Mouse (Mus musculus): ENCODE results near the gene Ankrd54. TPM values are rescaled to one million over a fixed set of nuclear protein-coding genes. Genes with fewer than 3 reads are reported as not detected.
"Not testable (repeated sequence)": the region's sequence is repeated elsewhere in the genome, so short reads cannot be mapped to it uniquely, and the experiment has no call there.

The Ankrd54 gene
- polyA plus RNA-seq, 1 experiment, result 50.8 TPM

DNA sequence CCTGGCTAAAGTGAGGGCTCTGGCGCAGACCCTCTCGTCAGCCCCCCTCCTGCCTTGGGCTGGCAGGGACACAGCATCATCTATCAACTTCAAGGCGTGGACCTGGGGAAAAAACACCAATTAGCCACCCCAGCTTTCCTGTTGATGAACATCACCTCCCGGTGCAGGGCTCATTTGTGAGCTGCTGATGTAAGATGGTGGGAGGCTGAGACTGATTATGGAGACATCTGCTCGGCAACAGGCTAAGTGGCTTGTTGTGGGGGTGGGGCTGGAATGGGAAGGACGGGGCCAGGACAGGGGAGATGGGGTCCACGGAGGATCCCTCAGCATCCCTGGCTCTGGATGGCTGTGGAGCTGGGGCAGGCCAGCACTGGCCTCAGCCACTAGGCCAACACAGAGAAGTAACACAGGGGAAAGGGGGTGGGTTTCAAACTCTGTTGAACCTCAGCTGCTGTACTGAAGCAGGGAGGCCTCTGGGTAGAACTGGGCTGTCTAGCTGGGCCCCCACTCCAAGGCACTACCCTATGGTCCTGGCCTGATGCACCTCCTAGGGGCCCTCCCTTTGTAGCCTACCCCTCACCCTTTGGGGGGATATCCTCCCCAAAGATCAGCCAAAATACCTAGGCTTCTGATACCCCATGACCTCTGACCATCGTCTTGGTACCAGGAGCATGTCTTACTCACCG lies 12.4 kb downstream of the Ankrd54 start:
- DNase-seq (ENCODE audit: low read depth, low spot score), result no peak
- WGBS, result 80% methylated on average over 9 of the region's 9 CpGs

DNA sequence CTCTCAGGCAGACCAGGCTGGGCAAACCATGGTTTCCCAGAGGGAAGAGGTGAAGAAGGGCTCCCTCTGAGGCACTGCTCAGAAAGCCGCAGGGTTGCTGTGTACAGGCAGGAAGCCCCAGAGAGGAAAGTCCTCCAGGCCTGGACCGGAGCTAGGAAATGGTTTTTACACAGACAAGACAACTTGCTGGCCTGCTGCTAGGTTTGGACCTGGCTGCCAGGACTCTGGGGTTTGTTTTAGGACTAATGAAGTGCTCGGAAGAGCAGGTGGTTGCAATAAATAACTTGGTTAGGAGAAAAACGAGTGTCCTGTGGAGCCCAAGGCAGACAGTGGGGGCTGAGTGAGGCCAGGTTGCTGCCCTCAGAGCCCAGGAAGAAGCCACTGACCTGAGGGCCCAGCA lies 14.5 kb downstream of the Ankrd54 start:
- 64% methylated on average over 4 of the region's 4 CpGs for WGBS
- DNase-seq (ENCODE audit: low read depth, low spot score), result no peak

DNA sequence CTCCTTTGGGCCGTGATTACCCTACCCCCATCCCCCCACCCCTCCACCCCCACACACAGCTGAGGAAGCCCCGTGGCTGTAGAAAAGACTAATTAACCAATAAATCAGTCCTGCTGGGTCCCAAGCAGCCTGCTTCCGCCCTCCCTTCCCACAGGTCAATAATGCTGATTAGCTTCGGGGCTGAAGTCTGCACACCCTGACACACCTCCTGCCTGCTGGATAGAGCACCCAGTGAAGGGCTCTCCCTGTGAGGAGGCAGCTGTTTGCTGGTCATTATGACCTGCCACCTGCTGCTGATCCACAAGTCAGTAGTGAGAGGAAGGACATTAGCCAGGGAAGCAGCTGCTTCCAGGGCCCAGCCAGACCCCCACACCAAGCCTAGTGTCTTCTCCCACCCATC lies 17.9 kb downstream of the Ankrd54 start:
- 15% methylated on average over 4 of the region's 4 CpGs for WGBS

DNA sequence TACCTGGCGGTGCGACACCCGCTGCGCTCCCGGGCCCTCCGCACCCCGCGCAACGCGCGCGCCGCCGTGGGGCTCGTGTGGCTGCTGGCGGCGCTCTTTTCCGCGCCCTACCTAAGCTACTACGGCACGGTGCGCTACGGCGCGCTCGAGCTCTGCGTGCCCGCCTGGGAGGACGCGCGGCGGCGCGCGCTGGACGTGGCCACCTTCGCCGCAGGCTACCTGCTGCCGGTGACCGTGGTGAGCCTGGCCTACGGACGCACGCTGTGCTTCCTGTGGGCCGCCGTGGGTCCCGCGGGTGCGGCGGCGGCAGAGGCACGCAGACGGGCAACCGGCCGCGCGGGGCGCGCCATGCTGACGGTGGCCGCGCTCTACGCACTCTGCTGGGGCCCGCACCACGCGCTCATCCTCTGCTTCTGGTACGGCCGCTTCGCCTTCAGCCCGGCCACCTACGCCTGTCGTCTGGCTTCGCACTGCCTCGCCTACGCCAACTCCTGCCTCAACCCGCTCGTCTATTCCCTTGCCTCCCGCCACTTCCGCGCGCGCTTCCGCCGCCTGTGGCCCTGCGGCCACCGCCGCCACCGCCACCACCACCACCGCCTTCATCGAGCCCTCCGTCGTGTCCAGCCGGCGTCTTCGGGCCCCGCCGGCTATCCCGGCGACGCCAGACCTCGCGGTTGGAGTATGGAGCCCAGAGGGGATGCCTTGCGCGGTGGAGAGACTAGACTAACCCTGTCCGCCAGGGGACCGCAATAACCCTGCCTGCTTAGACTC lies 19.8 kb downstream of the Ankrd54 start:
- no peak for DNase-seq (ENCODE audit: low read depth, low spot score)
- WGBS, result under 1% methylated on average over 105 of the region's 105 CpGs

More for the DNA sequence above, 17.9 kb downstream of the Ankrd54 start:
- no peak for DNase-seq (ENCODE audit: low read depth, low spot score)

DNA sequence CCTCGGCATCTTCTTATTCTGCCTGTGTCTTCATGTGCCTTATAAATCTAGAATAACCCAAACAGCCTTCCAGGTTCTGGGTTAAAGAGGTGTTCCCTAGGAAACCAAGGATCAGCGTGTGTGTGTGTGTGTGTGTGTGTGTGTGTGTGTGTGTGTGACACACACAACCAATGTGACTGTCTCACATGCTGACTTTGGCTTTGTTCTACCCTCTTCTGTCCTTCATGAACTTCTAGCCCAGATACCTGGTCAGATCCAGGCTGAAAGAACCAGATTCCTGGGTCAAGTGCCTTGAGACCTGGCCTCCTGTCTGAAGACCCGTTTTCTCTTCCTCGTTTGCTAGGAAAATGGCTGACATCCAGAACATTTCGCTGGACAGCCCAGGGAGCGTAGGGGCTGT lies 21.1 kb downstream of the Ankrd54 start, which contains the start of gene Galr3:
Gene Galr3 (plus strand): TSS at position 301 of the 400 bp plus-strand sequence.
- 70% methylated on average over 6 of the region's 6 CpGs for WGBS
- no peak for DNase-seq (ENCODE audit: low read depth, low spot score)

DNA sequence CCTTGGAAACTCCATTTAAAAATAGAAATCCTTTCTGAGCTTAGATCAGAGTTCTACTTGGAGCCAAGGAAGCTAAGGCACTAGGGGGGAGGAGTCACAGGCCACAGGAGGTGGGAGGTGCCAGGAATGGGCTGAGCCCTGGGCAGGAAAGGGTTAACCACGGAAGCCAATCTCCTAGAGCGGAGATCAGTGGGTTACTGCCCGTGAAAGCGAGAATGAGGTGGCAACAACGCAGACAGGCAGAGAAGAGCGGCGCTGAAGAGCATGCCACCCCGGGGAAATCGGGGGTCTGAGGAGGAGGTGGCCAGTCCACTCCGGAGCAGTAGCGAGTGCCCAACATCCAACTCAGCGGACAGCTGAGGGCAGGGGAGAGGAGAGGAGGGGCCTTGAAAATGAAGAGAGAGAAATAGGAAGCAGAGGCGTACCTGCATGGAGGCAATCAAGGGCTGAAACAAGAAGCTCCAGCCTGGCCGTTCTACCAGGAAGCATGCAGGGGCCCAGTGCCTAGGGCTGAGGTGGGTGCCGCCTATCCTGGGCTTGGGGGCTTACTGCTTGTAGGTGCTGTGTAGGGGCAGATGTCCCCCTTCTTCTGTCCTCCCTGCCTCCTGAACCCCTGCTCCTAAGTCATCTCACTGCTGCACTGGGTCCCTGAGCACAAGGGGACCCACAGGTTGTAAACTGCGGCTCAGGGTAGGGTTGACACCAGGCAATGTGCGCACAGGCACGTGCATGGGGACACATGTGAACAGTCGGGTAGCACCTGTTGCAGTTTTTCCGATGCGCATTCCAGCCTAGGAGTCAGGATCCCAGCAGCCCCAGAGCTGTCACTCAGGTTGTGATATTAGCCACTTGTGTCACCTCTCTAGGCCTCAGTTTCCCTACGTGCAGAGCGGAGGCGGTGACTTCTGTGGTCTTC lies 21.9 kb downstream of the Ankrd54 start:
- WGBS, result 15% methylated on average over 24 of the region's 24 CpGs
- DNase-seq (ENCODE audit: low read depth, low spot score), result no peak

DNA sequence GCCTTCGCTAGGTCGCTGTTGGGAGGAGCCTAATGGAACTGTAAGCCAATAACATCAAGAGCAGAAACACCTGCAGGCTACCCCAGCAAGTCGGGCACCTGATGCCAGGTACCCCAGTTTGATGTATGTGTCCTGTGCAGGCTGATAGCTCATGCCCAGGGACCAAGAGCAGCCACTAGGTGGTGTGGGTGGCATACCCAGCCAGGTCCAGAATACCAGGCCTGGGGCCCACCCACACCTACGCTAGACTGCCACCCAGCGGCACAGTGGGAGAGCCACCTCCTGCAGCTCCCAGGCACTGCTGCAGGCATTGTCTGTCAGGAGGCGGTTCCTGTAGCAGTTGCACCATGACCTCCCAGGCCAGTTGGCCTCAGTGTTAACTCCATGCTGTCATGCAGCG lies 23.8 kb downstream of the Ankrd54 start:
- DNase-seq (ENCODE audit: low read depth, low spot score), result peak; percentile 83
- 11% methylated on average over 7 of the region's 7 CpGs for WGBS

DNA sequence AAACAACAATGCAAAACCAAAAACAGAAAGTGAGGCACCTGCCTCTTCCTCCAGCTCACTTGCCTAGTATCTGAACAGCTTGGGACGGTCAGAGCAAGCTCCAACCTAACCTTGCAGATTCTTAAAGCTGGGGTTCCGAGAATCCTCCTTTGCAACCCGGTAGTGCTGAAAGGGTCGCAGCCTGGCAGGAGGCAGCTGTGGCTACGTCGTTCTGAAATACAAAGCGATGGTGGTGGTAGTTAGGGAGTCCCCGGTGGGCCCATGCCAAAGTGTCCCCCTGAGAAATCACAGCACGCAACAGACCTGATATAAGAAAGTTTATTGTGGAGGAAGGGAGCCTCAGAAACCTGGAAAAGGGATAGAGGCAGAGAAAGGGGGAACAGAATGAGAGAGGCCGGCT lies 24.4 kb downstream of the Ankrd54 start:
- WGBS, result 61% methylated on average over 10 of the region's 10 CpGs
- DNase-seq (ENCODE audit: low read depth, low spot score), result no peak

DNA sequence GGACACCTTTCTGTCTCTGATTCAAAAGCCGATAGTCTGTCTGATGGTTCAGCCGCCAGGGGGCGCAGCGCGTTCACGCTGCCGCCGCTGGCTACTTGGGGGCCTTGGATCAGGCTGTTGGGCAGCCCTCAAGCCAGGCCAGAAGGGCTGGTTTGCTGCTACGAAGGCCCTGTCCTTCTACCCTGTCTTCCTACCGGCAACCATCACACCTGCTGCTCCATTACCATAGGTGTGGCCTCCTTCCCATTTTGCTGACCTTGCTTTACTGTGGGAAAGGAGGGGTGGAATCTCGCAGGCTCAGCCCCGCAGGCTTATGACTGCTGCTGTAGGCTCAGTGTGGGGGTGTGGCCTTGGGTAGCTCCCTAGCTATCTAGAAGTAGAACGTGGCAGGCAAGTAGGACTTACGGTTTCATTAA lies 24.8 kb downstream of the Ankrd54 start:
- no peak for DNase-seq (ENCODE audit: low read depth, low spot score)
- 4% methylated on average over 14 of the region's 14 CpGs for WGBS

DNA sequence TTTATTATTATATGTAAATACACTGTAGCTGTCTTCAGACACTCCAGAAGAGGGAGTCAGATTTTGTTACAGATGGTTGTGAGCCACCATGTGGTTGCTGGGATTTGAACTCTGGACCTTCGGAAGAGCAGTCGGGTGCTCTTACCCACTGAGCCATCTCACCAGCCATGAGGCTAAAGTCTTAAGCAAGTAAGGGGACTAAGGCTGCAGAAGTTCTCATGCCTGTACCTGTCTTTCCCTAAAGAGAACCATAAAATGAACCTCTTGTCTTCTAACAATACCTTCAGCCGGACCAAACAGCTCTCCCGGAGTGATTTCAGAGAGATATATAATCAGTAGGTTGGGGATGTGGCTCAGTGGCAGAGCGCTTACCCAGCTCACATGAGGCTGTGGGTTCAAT lies 30.8 kb downstream of the Ankrd54 start:
- 90% methylated on average over 5 of the region's 5 CpGs for WGBS
- not testable (repeated sequence) for DNase-seq (ENCODE audit: low read depth, low spot score)

DNA sequence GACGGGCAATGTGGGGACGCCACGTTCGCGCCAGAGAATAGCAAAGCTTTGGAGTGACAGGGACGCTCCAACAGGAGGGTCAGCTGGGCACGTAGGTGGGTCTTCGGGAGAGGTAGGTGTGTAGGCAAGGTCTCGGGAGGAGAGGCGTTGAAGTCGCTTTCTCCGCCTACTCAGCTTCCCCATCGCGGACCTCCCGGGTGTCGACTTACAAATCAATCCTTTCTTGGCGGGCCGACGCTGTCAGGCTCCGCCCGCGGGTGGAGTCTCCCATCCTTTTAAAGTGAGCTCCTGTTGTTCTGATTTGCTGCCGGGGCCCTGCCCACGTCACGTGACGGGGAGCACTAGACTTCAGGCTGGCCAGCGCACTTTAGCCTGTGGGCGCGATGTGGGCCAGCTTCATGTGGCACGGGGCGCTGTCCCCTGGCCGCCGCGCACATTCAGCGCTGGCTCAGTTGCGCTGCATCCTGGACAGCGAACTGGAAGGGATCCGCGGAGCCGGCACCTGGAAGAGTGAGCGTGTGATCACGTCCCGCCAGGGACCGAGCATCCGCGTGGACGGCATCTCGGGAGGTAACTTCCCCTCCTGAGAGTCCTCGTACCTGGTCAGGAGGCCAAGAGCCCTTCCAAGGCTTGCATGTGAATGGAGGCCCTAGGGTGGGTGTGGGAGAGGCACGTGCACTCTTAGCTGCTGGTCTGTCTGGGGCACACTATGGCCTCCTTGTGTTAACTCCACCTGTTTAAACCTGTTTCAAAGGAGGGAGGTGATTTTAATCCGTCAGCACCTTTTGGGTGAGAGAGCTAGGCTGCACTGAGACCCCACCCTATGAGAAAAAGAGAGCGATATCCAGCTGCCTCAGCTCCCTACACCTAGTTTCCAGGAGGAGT lies 31.9 kb downstream of the Ankrd54 start:
- 1% methylated on average over 52 of the region's 52 CpGs for WGBS

DNA sequence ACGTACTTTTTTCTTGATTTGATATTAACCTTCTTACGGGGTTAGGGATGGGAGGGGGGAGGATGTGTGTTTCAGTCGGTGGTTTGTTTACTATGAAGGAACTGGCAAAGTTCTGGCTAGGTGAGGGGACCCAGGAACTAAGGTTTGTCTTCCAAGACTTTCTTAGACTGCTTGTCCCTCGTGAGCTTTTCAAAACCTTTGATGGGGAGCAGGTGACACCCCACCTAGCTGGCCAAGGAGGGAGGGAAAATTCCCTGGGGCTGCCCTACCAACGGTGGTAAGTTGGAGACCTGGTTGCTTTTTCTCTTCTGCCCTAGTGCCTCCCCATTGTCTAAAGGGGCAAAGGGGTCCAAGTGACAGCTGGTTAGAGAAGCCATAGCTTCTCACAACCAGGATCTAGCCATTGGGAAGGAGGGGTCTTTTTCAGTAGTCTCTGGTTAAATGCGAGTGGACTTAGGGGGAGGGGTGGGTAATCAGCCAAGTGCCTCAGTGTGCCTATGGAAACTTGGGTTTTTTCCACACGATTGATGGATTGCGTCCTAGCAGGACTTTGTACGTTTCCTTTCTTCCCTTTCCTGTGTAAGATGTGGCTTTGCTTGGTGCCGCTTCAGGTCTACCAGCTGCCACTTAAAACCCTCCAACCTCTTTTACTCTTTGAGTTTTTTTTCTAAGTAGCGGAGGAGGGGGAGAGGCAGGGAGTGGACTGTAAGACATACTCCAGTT lies 33.0 kb downstream of the Ankrd54 start:
- under 1% methylated on average over 11 of the region's 11 CpGs for WGBS
- DNase-seq (ENCODE audit: low read depth, low spot score), result no peak

More for the DNA sequence above, 31.9 kb downstream of the Ankrd54 start:
- DNase-seq (ENCODE audit: low read depth, low spot score), result peak; percentile 94

DNA sequence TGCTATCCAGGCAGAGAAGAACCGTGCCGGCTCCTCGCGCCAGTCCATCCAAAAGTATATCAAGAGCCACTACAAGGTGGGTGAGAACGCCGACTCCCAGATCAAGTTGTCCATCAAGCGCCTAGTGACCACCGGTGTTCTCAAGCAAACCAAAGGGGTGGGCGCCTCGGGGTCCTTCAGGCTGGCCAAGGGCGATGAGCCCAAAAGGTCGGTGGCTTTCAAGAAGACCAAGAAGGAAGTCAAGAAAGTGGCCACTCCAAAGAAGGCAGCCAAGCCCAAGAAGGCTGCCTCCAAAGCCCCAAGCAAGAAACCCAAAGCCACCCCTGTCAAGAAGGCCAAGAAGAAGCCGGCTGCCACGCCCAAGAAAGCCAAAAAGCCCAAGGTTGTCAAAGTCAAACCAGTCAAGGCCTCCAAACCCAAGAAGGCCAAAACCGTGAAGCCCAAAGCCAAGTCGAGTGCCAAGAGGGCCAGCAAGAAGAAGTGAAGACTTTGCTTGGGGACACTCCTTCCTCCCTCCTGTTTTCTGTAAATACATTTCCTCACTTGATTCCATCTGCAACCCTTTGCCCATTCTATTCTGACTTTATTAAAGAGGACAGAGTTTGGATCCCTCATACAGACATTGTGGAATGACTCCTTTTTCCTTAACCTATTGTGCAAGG lies 33.7 kb downstream of the Ankrd54 start:
- 5% methylated on average over 16 of the region's 16 CpGs for WGBS
- DNase-seq (ENCODE audit: low read depth, low spot score), result no peak

DNA sequence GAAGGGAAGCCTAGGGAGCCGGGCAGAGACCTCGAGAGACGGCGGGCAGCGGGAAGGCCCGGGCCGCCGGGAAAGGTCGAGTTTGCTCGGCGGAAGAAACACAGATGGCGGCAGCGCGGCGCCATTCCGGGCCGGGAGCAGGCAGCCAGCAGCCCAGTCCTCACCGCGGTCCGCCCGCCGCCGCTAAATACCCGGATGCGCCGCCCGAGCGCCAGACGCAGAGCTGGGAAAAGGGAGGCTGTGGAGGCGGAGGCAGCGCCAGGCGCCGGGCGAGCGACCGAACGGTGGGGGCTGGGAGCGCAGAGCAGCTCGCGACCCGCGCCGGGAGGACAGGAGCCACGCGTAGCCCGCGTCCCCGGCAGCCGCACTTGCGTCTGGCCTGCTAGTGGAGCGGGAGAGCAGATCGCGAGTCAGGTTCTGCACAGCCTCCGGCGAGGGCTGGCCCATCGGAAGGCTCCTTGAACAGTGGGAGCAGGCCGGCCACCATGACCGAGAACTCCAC lies 34.4 kb downstream of the Ankrd54 start, which contains the start of gene H1f0:
Gene H1f0 (plus strand): TSS at position 214 of the 502 bp plus-strand sequence.
- no peak for DNase-seq (ENCODE audit: low read depth, low spot score)
- WGBS, result 1% methylated on average over 58 of the region's 58 CpGs

DNA sequence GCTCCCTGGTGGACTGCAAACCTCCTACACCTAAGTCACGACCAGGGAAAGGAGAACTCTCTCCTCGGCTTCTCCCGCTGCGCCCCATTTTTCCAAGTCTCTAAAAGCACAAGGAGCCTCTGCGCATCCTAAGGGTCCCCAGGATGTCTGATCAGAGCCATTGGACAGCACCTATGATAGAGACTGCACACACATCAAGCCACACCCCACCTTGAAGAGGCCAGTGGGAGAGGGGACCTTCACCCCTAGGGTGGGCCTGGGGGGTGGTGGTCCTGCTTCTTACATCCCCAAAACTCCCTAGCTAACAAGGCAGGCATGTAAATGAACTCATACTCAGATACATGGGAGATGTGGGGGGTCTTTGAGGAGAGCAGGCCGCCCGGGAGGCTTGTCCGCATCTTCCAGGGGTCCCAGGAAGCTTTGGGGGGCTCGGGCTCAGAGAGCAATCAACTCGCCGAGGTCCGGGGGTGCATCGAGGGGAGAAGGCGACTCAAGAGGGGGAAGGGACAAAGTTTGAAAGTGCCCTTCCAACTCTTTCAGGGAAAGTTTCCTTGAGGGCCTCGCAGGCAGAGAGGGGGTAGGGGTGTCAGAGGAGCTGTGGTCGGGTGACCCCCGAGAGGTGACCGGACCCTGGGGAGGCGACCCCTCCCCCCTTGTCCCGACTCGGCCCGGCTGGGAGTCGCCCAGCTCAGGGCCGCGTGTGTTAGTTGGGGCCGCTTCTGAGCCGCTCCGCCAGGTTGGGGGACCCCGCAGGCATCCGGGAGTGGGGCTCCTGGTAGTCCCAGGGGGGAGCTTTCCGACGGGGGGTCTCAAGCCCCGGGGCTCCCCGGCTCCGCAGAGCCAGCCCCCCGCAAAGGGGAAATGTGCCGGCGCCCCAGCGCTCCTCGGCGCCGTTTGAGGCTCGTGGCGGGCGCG lies 35.1 kb downstream of the Ankrd54 start:
- no peak for DNase-seq (ENCODE audit: low read depth, low spot score)
- 4% methylated on average over 46 of the region's 46 CpGs for WGBS

DNA sequence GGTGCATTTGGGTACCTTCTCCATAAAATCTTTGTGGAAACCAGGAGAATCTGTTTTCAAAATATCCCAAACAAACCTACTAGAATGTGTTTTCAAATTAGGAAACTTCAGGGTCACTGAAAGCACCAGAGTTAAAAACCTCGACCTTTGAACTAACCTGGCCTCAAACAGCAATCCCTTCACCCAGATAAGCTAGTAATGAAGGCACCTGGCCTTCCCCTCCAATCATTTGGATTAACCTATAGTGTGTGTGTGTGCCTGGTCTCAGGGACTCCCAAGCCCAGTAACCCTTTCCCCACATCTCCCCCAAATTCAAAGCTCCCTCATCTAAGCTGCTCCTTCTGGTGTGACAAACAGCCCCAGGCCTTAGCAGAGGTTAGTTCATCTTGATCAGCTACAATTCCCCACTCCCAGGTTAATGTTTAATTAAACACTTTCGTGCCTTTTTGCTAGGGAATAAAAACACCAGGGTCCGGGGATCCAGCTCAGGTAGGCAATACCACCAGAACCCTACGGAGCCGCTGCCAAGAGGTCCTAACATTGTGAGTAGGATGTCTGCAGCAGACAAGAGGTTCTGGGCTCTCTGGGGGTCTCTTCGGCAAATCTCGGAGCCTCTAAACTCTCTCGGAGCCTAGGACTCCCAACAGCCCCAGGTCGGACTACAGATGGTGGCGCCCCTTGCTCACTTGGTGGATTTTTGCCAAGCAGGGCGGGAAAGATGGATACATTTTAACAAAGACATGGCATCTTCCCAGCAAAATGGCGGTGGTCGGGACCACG lies 36.0 kb downstream of the Ankrd54 start:
- WGBS, result 25% methylated on average over 14 of the region's 14 CpGs
- DNase-seq (ENCODE audit: low read depth, low spot score), result no peak

All from large intestine, adult 2 months (tissue).